Mouse (Mus musculus) myocyte (in vitro differentiated cells): Measurements from ENCODE around the gene Dhrs3. TPM values are rescaled to one million over a fixed set of nuclear protein-coding genes. Genes with fewer than 3 reads are reported as not detected.

ENCODE experiments used
- H3K27me3 ChIP-seq: one replicate; pipeline ENCODE4 v1.6.1; 2011; ENCODE audit not compliant: control insufficient read depth, insufficient read depth, insufficient read length
- H3K36me3 ChIP-seq: one replicate; pipeline ENCODE4 v1.6.1; 2011; ENCODE audit not compliant: control insufficient read depth, insufficient read depth
- H3K4me2 ChIP-seq: one replicate; pipeline ENCODE4 v1.6.1; 2011; ENCODE audit warnings: low read depth, control low read depth
- H3K4me3 ChIP-seq: one replicate; pipeline ENCODE4 v1.5.1; 2011; ENCODE audit warnings: mild to moderate bottlenecking, control low read depth, moderate library complexity
- H3K79me2 ChIP-seq: one replicate; pipeline ENCODE4 v1.6.1; 2011; ENCODE audit not compliant: control insufficient read depth, insufficient read depth
- H3ac ChIP-seq: one replicate; pipeline ENCODE4 v1.6.1; 2011; ENCODE audit not compliant: control insufficient read depth, insufficient read length
- CEBPB ChIP-seq: IDR thresholded peaks from 2 replicates; pipeline ENCODE4 v1.6.1; 2011; ENCODE audit warnings: mild to moderate bottlenecking, moderate library complexity; ENCODE audit not compliant: poor library complexity, insufficient read depth, severe bottlenecking
- E2F4 ChIP-seq: IDR thresholded peaks from one replicate; pipeline ENCODE4 v1.6.1; 2011; ENCODE audit warnings: mild to moderate bottlenecking, control low read depth, moderate library complexity; ENCODE audit not compliant: insufficient read depth
- MAX ChIP-seq: IDR thresholded peaks from one replicate; pipeline ENCODE4 v1.6.1; 2011; ENCODE audit warnings: low read depth, mild to moderate bottlenecking, control low read depth
- MYOD1 ChIP-seq, 3 experiments: IDR thresholded peaks; one replicate each; pipeline ENCODE4 v1.6.1; 2011; ENCODE audit warnings: control low read depth in 2 of 3, low read depth in 2 of 3, mild to moderate bottlenecking in 2 of 3, moderate library complexity in 1 of 3; ENCODE audit not compliant: insufficient read length in 2 of 3, control insufficient read depth in 1 of 3
- MYOG ChIP-seq, 3 experiments: IDR thresholded peaks; one replicate each; pipeline ENCODE4 v1.6.1; 2011; ENCODE audit warnings: control low read depth in 2 of 3, low read depth in 2 of 3, mild to moderate bottlenecking in 2 of 3; ENCODE audit not compliant: insufficient read length in 2 of 3, control insufficient read depth in 1 of 3, insufficient read depth in 1 of 3
- POLR2A ChIP-seq: IDR thresholded peaks from one replicate; pipeline ENCODE4 v1.6.1; 2011; ENCODE audit warnings: low read depth, mild to moderate bottlenecking, control low read depth, moderate library complexity; ENCODE audit not compliant: insufficient read length
- POLR2AphosphoS2 ChIP-seq: IDR thresholded peaks from one replicate; pipeline ENCODE4 v1.6.1; 2011; ENCODE audit warnings: low read depth, control low read depth; ENCODE audit not compliant: insufficient read length
- REST ChIP-seq: IDR thresholded peaks from one replicate; pipeline ENCODE4 v1.6.1; 2011; ENCODE audit warnings: mild to moderate bottlenecking, control low read depth, moderate library complexity; ENCODE audit not compliant: insufficient read depth, insufficient read length
- SRF ChIP-seq: IDR thresholded peaks from one replicate; pipeline ENCODE4 v1.6.1; 2011; ENCODE audit warnings: low read depth; ENCODE audit not compliant: control insufficient read depth, insufficient read length
- TCF12 ChIP-seq: IDR thresholded peaks from one replicate; pipeline ENCODE4 v1.6.1; 2011; ENCODE audit warnings: mild to moderate bottlenecking, control low read depth; ENCODE audit not compliant: poor library complexity, insufficient read depth, severe bottlenecking
- TCF3 ChIP-seq: IDR thresholded peaks from one replicate; pipeline ENCODE4 v1.6.1; 2011; ENCODE audit warnings: low read depth, control low read depth; ENCODE audit not compliant: insufficient read length
- USF1 ChIP-seq: IDR thresholded peaks from one replicate; pipeline ENCODE4 v1.6.1; 2011; ENCODE audit warnings: low read depth, mild to moderate bottlenecking, control low read depth, moderate library complexity
- polyA plus RNA-seq: library from polyadenylated mRNA; unstranded; fragments of >200 nt; fragmentation: generic; extraction: Trizol; gene quantifications from one replicate; pipeline ENCODE4 v1.2.1, GENCODE M21; 2012; ENCODE audit warnings: missing spikeins

The Dhrs3 gene
- polyA plus RNA-seq, 1 experiment = 5.5 TPM

GRCm38 (mm10) chr4:144975505-144975904 lies 82.9 kb downstream of the Dhrs3 start:
- TF ChIP-seq MYOD1 (IDR thresholded peaks at IDR 0.05; ENCODE audit: control insufficient read depth in 1 of 3, insufficient read length in 2 of 3, low read depth in 2 of 3) (no peak), POLR2AphosphoS2 (no peak), E2F4 (no peak), MAX (no peak)
- H3K4me3 ChIP-seq = no peak overlapping the region
- H3K79me2 ChIP-seq = no peaks in the 10 kb centered on the region
- no peak overlapping the region for H3ac ChIP-seq
- peaks cover 7% of the 10 kb centered on the region for H3K36me3 ChIP-seq
- H3K27me3 ChIP-seq = no peaks in the 10 kb centered on the region
- no peak overlapping the region for H3K4me2 ChIP-seq

- Histone ChIP-seq H3K4me3 (no peak overlapping the region), H3K36me3 (peaks cover 7% of the 10 kb centered on the region), H3ac (no peak overlapping the region), H3K27me3 (no peaks in the 10 kb centered on the region), H3K79me2 (no peaks in the 10 kb centered on the region), H3K4me2 (no peak overlapping the region)
- TF ChIP-seq USF1 = no peak
- no peak for TF ChIP-seq TCF12
- no peak for TF ChIP-seq POLR2A
- no peak for TF ChIP-seq MYOG (IDR thresholded peaks at IDR 0.05; ENCODE audit: control insufficient read depth in 1 of 3, insufficient read depth in 1 of 3, insufficient read length in 2 of 3, low read depth in 2 of 3)
- no peak for TF ChIP-seq SRF
- no peak for TF ChIP-seq E2F4
- no peak for TF ChIP-seq REST
- TF ChIP-seq CEBPB = no peak
- no peak for TF ChIP-seq MYOD1 (IDR thresholded peaks at IDR 0.05; ENCODE audit: control insufficient read depth in 1 of 3, insufficient read length in 2 of 3, low read depth in 2 of 3)
- no peak for TF ChIP-seq TCF3
- no peak for TF ChIP-seq MAX
- TF ChIP-seq POLR2AphosphoS2 = no peak
These were observed 84.4 kb downstream of the Dhrs3 start for GRCm38 (mm10) chr4:144977057-144977456.

Other genes with a start within 250 kb of the Dhrs3 start
- not detected for gene Gm436, start 206.5 kb upstream of the Dhrs3 start, polyA plus RNA-seq
- not detected for gene Gm13178, start 171.4 kb upstream of the Dhrs3 start, polyA plus RNA-seq
- gene Gm438, start 106.2 kb upstream of the Dhrs3 start, polyA plus RNA-seq = not detected